Mouse (Mus musculus): ENCODE data around the gene Maml3.

GRCm38 (mm10) chr3:51638260-51638659 lies 466.6 kb downstream of the Maml3 start:
- TF ChIP-seq CTCF (IDR thresholded peaks at IDR 0.05; ENCODE audit: insufficient read depth, low read depth, low read length) (no peak), POLR2A (IDR thresholded peaks at IDR 0.05; ENCODE audit: insufficient read depth, low read depth, low read length) (no peak)

All from olfactory bulb, adult 2 months (tissue).